Mouse (Mus musculus): Measurements from ENCODE around the gene Bnip1. TPM values are rescaled to one million over a fixed set of nuclear protein-coding genes. Genes with fewer than 3 reads are reported as not detected.
A peak's percentile ranks its signal among the peaks of the same experiment; 100 is the strongest.

The Bnip1 gene
- total RNA-seq, 1 experiment from 2014 or later, result 31.8 TPM

DNA sequence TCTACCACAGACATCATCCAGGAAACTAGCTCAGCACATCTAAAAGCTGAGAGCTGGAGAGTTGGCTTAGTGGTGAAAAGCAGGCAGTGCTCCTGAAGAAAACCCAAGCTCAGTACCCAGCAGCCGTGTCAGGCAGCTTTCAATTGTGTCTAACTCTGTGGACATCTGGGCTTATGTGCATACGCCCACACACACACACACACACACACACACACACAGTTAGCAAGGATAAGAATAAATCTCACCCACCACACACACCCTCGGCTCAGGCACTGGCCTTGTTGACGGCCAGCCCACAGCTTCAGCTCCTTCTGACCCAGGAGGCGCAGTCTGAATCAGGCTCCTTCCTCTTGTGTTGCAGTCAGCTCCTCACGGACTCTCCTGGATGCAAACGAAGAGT is 10.7 kb downstream of the Bnip1 start:
- no peak for ATAC-seq (ENCODE audit: extremely low read depth, insufficient number of reproducible peaks, low FRiP score, poor library complexity, severe bottlenecking)

DNA sequence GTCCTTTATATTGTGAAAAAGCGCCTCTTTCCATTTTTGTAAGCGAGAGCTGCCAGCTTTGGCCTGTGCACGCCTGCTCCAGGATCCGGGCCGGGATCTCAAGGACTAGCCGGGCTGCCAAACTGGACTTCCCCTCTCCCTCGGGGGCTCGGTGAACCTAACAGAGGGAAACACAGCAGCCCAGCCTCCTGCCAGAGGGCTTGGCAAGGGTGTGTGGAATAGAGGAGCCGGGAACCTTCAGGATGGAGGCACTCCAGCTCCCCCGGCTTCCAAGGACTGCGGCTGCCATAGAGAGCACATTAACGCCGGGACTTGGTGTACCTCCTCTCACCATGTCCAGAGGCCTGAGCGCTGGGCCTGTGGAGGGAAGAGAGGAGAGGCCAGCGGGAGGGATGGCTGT is 11.2 kb downstream of the Bnip1 start:
- no peak for ATAC-seq (ENCODE audit: extremely low read depth, insufficient number of reproducible peaks, low FRiP score, poor library complexity, severe bottlenecking)

DNA sequence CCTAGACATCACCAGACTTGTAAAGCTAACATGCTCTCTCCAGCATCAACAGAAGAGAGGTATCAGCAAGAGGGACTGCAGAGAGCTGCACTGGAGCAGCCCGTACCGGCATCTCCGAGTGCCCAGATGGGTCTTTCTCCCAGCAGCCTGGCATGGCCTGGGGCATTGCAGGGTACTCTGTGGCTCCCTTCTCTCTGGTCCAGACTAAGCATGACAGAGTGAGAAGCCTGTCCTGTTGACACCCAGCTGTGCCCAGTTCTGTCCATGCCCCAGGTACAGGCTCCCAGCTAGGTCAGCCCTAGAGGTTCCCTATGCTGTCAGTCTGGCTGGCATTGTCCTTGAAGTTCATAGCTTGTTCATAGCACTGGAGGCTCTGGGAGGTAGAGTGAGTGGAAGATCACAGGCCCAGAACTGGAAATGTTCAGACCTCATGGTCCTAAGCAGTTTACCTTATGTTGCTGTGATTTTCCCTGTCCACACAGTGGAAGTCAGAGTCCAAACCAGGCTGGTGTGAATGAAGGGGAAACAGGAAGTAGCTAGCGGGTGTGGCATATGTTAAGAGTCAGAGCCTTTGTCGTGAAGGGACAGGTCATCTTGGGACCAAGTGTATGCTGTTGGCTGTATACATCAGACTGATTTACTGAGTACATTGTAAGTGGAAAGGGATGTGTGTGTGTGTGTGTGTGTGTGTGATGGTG is 12.4 kb downstream of the Bnip1 start:
- no peak for ATAC-seq (ENCODE audit: extremely low read depth, insufficient number of reproducible peaks, low FRiP score, poor library complexity, severe bottlenecking)

DNA sequence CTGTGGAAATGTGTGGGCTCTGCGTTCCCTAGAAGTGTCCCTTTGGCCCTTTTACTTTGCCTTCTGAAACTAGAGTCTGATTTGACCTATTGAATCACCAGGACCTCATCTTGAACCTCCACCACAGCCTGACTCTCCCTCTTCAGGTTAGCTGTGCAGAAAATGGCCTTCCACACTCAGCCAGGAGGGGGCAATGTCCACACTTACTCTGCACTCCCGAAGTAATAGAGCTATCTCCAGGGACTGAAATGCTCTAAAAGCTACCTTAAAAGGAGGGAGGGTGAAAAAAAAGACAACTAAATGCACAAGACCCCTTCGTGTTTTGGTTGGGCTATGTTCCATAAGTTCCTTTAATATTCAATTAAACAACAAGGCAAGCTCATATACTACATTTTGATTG is 13.9 kb downstream of the Bnip1 start:
- peak; percentile 38; the same call in 1 of the 2 replicates for ATAC-seq (ENCODE audit: extremely low read depth, insufficient number of reproducible peaks, low FRiP score, poor library complexity, severe bottlenecking)

DNA sequence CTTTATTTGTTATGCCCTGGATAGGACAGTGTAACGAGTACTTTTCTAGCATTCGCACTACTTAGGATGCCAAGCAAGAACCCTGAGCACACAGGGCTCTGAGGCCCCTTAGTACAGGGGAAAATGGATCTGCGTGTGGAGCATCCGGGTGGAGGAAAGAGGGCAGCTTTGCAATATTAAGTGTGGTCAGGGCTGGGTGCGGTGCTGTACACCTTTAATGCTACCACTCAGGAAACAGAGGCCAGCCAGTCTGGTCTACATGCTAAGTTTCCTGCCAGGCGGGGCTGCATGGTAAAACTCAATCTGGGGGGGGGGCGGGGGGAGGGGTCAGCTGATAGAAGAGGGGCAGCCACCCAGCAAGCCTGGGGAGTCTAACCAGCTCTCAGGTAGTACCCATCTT is 14.5 kb downstream of the Bnip1 start:
- no peak for ATAC-seq (ENCODE audit: extremely low read depth, insufficient number of reproducible peaks, low FRiP score, poor library complexity, severe bottlenecking)

DNA sequence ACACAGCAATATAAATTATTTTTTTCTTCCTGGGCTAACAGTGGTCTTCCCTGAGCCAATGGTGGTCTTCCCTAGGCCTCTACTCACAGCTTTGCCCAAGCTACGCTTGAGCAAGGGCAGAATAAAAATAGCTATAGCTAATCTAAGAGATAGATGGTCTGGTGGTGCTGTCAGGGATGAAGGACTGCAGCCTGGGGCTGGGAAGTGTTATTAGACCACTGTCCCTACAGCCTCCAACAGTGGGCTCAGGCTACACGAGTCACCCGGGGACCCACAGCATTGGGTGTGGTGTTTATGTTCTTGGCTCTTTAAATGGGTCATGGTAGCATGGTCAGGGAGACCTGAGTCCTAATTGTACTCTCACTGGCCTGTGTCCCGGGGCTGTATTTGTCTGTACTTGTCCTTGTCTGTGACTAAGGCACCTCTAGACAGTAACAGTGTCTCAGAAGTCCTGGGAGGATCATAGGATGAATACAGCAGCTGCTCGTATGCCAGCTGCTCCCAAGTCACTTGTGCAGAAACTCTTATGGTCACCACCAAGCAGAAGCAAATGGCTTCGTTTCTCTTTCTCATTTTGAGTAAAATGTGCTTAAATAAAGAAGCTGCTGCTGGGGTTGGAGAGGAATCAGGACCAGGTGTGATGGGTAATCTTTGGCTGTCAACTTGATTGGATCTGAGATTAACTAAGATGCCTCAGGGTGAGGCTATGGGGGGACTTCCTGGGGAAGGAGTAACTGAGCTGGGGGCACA is 16.7 kb downstream of the Bnip1 start:
- ATAC-seq (ENCODE audit: extremely low read depth, insufficient number of reproducible peaks, low FRiP score, poor library complexity, severe bottlenecking), result no peak

DNA sequence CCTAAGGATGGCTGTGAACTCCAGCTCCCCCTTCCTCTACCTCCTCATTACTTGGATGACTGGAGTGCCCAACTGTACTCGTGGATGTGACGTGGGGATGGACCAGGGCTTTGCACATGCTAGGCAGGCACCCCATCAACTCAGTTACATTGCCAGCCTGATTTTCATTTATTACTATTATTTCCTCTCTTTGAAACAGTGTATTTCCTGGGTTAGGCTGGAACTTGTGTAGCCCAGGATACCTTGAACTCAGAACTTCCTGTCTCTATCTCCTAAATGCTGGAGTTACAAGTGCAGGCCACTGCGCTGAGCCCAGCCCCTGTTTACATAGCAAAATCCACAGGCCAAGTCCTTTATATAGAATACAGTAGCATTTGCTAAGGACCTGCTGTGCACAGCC is 22.0 kb downstream of the Bnip1 start:
- ATAC-seq (ENCODE audit: extremely low read depth, insufficient number of reproducible peaks, low FRiP score, poor library complexity, severe bottlenecking), result no peak

DNA sequence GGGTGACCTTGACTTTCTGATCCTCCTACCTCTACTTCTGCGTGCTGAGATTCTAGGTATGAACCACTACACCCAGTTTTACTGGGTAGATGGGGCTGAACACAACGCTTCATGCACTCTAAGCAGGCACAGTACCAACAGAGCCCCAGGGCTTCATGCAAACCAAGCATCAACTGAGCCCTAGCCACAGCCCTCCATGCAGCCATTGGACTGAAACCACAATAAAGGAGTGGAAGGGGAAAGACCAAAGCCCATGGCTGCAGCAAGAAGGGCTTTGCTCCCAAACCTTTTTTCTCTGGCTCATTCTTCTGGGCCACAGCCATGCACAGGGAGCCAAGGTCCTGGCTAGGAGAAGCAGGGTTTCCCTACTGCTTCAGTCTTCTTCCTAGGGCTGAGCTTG is 31.7 kb downstream of the Bnip1 start:
- no peak for ATAC-seq (ENCODE audit: extremely low read depth, insufficient number of reproducible peaks, low FRiP score, poor library complexity, severe bottlenecking)

DNA sequence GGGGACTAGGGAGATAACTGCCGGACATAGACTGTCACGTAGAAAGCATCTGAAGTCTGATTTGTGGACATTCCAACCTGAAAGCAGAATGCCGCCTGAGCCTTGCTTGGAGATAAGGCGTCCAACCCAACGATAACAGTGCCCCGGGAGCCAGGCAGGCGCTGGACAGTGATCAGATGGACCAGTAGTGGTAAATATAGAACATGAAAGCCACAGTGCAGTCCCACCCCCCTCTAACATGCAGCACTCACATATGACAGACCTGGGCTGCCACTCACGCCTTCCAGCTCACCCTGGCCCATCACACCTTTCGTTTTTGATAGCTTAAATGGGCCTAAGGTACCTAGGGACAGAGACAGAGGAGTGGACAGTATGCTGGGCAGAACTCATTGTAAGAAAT is 32.6 kb downstream of the Bnip1 start:
- ATAC-seq (ENCODE audit: extremely low read depth, insufficient number of reproducible peaks, low FRiP score, poor library complexity, severe bottlenecking), result no peak

DNA sequence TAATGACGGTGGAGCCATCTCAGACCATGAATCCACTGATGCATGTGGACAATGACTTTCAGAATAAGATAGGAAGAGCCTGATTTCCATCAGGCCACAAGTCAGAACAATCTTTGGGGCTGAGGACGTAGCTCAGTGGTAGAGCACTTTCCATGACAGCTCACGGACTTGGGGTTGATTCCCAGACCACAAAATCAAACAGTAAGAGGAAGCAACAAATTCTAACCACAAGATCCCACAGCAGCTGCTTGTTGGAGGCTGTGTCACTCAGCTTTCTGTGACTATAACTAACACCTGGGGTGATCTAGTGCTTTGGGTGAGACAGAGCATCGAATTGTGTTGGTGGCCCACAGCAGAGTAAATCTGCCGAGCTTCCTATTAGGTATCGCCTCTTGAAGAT is 35.9 kb downstream of the Bnip1 start:
- no peak for ATAC-seq (ENCODE audit: extremely low read depth, insufficient number of reproducible peaks, low FRiP score, poor library complexity, severe bottlenecking)

DNA sequence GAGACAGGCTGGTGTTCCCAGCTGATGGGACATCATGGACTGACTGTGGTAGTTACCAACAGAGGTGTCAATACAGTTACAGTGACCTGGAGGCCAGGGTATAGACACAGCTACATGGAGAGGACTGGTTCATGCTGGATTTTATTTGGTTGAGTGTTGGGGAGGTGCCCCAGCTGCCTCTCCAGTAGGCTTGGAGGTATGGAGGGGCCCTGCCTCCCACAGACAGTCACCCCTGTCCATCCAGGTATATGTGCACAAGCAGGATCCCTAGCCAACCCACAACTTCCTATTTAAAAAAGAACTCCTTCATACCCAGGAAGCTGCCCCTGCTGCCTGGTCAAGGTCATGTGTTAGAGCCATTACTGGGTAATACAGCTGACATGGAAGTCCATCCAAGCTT is 36.9 kb downstream of the Bnip1 start:
- ATAC-seq (ENCODE audit: extremely low read depth, insufficient number of reproducible peaks, low FRiP score, poor library complexity, severe bottlenecking), result no peak

DNA sequence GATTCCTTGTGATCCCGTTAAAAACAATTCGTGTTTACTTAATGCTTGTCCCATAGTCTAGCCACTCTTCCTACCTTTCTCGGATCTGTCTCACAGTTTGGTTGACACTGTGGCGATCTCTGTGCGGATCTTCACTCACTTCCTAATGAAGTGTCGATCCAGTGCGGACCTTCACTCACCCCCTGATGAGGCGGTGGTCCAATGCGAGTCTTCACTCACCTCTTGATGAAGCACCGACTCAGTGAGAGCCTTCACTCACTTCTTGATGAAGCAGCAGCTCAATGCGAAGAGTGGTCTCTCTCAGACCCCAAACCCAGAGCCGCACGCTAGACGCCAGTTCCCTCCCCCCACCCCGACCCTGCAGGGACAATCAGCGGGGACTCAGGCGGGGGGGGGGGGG is 45.3 kb downstream of the Bnip1 start:
- ATAC-seq (ENCODE audit: extremely low read depth, insufficient number of reproducible peaks, low FRiP score, poor library complexity, severe bottlenecking), result no peak

DNA sequence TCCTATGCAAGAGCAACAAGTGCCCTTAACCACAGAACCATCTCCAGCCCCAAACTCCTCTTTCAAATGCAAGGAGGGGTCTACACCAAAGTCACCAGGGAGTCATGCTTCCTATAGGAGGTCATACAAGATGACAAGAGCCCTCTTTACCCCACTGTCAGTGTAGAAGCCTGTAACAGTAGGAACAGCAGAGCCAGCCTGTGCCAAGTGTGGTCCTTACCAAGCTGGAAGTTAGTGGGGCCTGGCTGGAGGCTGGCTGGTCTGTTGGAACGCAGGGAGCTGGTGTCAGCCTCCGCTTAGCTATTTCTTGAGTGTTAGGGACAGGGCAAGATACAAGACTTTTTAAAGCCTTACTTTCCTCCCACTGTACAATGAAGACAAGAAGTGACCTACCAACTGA is 52.9 kb downstream of the Bnip1 start:
- ATAC-seq (ENCODE audit: extremely low read depth, insufficient number of reproducible peaks, low FRiP score, poor library complexity, severe bottlenecking), result no peak

DNA sequence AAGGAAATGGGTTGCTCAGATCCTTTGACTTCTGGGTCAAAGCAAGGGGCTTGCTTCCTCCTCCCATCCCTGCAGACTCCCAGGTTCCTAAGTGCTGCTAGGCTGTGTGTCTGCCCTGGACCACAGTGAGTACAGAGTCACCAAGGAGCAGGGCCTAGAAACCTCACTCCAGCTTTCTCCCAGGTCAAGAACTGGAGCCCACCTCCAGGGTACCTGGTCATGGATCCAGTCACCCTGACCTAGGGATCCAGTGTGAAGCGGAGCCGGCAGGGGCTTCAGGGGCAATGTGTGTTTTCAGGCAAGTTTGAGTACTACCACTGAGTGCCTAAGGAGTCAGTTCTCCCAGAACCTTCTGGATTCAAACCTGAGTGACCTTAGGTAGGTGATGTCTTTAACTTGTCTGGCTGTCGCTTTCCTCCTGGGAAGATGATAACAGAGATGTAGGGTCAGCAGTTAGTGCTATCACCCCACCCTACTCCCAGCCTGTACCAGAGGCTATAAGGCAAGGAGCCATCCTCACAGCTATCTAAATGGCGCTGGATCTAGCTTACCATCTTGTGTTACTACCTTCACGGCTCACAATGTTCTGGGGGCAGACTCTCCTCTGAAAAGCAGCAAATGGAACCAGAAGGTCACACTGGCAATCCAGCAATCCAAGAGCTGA is 53.6 kb downstream of the Bnip1 start:
- ATAC-seq (ENCODE audit: extremely low read depth, insufficient number of reproducible peaks, low FRiP score, poor library complexity, severe bottlenecking), result no peak

DNA sequence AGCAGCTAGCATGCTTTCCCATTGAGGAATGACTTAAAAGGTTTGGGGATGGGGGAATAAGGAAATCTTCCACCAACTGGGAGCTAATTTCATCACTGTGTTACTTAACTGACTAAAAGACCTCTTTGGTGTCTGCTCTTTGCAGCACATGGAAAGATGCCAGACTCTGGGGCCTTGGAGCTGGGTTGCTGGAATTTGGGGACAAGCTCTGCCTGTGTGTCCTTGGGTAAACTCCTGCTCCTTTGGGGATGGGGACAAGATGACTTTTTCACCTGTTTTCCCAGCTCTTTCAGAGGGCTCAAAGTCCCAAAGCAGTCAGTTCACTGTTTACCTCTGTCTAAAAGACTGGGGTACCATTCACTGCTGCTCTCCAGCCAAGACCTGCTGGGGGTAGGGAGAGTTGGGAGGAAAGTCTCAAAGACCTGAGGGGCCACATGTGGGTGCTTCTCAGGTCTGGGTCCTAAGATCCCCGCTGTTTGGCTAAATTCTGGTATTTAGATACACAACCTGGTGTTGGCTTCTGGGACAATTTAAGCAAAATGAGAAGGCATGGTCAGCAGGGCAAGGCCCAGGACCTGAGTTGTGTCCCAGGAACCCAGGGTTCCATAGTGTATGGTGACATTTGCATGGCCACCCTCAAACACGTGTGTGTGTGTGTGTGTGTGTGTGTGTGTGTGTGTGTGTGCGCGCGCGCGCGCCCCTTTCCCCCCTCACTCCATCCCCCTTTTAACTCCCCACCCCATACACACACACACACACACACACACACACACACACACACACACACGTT is 54.3 kb downstream of the Bnip1 start:
- no peak for ATAC-seq (ENCODE audit: extremely low read depth, insufficient number of reproducible peaks, low FRiP score, poor library complexity, severe bottlenecking)

DNA sequence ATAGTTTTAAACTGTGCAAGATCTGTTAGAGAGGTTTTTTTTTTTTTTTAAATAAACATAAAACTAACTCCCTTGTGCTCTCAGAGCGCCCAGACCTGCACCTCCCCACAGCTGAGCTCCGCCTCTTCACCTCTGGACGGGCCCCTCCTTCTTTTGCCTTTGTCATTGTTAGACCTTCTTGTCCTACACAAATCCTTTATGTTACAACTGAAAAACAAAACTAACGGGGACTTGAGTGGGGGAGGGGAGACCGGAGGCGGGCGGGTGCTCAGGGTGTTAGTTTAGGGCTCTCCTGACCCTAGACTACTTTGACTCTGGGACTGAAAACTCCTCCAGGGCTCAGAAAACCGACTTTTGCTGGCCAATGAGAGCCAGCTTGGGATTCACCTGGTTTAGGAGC is 55.1 kb downstream of the Bnip1 start:
- ATAC-seq (ENCODE audit: extremely low read depth, insufficient number of reproducible peaks, low FRiP score, poor library complexity, severe bottlenecking), result no peak

DNA sequence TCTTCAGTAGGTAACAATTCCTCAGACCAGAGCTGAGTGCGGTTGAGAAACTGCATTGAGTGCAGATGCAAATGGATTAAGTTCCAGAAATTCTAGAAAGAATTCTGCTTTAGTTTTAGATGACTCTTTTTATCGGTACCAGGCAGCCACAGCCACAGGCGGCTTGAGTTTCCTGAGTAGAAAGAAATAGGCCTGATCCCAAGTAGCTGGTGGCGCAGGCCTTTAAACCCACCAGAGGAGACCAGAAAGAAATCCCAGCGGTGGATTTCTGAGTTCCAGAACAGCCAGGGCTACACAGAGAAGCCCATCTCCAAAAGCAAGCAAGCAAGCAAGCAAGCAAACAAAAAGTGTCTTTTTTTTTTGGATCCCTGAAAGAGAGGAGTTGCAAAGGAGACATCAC is 55.5 kb downstream of the Bnip1 start:
- no peak for ATAC-seq (ENCODE audit: extremely low read depth, insufficient number of reproducible peaks, low FRiP score, poor library complexity, severe bottlenecking)

DNA sequence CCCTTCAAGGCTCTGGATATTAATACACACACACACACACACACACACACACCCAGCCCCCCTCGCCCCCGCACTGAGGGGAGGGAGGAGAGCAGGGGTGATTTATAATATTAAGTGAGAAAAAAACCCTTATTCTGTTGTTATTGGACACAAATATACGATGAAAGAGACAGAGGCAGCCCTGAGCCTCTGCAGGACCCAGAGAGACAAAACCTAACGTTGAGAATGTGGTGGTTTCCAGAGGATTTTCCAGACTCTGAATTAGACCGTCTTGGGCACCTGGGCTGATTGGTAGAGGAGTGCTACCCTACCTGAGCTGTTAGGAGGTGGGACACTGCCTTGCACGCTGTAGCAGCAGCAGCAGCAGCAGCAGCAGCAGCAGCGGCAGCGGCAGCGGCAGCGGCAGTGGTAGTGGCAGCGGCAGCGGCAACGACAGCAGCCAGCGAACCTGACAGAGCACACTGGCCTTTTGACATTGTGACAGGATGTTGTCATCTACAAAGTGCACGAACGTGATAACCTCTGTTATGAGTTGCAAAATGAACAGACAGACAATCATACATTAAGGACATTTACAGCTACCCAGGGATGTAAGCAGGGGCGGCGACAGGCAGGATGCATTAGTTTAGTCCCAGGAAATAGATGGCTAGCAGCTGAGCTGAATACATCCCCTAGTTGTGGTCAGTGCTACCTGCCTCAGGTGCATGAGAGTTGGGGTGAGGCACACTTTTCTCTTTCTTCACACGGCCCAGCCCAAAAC is 56.1 kb downstream of the Bnip1 start:
- ATAC-seq (ENCODE audit: extremely low read depth, insufficient number of reproducible peaks, low FRiP score, poor library complexity, severe bottlenecking), result no peak

DNA sequence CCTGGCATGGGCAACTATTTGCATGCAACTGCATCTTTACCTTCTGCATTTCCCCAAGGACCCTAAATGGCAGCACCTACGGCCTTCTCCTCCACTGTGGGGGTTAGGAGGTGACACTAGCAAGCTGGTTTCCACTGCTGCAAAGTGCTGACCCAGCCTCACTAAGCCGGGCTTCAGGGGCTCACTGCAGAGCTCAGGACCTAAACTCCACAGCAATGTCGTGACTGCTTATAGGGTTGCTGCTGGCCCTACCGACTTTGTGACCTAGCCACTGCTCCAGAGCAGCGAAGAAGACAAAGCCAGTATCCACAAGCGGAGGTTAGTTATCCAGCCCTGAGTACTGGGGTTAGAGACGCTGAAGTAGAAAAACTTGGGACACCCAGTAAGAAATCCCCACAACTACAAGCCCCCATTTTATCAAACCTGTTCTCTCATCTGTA is 56.7 kb downstream of the Bnip1 start:
- ATAC-seq (ENCODE audit: extremely low read depth, insufficient number of reproducible peaks, low FRiP score, poor library complexity, severe bottlenecking), result no peak
